Mouse (Mus musculus): ENCODE data around the gene Bri3.

GRCm38 (mm10) chr5:144406256-144406655, 162.0 kb downstream of the Bri3 start:
- TF ChIP-seq POLR2A (IDR thresholded peaks at IDR 0.05; ENCODE audit: low read depth, low read length) (no peak), CTCF (conservative IDR thresholded peaks at IDR 0.05; ENCODE audit: insufficient read depth, insufficient read length, low read depth, low read length) (no peak)
